Mouse (Mus musculus): ENCODE measurements around the gene Actn4.

- no peak for TF ChIP-seq CTCF (conservative IDR thresholded peaks at IDR 0.05; ENCODE audit: insufficient read depth, insufficient read length, low read depth, low read length)
- no peak for TF ChIP-seq POLR2A (IDR thresholded peaks at IDR 0.05; ENCODE audit: low read depth, low read length)
Measured at GRCm38 (mm10) chr7:28931032-28931694, 31.0 kb downstream of the Actn4 start.
